Mouse (Mus musculus) thymus, postnatal 36 days (tissue): ENCODE measurements around the gene Med22.
"Not testable (repeated sequence)": the region's sequence is repeated elsewhere in the genome, so short reads cannot be mapped to it uniquely, and the experiment has no call there.

ENCODE experiments used
- DNase-seq, 2 experiments: peaks; one replicate each; pipeline ENCODE4 v3.0.0; 2022; ENCODE audit warnings: mixed read lengths in 2 of 2

Med22 gene

DNA sequence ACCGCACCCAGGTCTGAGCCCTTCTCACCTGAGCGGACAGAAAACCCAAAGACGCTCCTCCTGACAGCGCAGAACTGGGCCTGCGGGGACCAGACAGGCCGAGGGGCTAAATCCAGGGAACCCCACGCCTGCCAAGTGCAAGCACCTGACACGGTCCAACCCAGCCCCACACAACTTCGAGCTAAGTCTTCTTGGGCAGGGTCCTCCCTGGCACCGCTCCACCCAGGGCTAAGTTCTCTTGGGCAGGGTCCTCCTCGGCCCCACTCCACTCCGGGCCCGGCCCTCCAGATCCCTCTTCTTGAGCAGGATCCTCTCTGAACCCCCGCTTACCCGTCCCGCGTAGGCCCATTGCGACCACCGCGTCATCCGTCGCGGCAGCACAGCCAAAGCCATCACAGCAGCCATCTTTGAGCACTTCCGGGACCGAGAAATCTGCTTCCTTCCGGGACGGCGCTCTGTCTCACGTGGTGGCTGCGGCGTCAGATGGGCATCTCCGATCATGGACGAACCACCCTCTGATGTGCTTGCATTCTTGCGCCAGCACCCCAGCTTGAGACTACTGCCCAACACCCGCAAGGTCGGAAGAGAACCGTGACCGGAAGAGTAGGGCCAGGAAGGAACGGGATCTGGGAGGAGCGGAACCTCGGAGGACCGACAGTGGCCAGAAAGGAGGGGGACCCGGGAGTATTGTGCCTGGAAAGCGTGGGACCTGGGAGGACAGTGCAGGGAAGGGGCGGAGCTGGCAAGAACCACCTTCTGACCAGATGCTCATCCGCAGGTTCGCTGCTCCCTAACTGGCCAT, 5.7 kb upstream of the Med22 start, which contains the start of the genes Surf2 and Surf1:
Gene Surf2, plus strand, starts transcription at position 441 of the 802 bp plus-strand sequence.
Gene Surf1, minus strand, starts transcription at position 604 of the 802 bp plus-strand sequence.
- DNase-seq = peak; percentile 62 to 74

DNA sequence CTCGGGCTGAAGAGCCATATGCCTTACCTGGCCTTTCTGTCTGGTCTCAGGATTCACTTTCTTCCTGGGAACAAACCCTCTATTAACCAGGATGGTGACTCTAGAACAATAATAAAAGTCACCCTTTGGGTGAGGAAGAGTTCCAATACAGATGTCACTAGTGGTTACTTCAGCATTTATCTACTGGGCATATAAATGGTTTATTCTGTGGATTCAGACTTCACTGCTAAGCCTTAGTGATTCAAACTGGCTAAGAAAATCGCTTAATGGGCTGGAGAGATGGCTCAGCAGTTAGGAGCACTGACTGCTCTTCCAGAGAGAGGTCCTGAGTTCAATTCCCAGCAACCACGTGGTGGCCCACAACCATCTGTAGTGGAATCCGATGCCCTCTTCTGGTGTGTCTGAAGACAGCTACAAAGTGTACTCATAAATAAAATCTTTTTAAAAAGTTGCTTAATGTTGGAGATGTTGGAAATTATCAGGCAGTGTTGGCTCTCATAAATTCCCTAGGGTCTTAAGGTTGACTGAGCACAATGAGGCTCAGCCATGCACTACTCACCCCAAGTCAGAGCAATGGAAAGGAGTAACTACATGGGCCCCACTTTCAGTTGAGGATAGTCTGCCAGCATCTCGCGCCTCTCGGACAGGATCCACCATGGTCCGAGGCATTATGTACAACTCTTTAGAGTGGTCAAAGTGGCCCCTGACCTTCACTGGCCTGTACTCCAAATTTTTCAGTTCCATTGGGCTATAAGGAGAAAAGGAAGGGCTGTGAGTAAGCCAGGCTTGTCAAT, 3.9 kb upstream of the Med22 start:
- DNase-seq = no peak

DNA sequence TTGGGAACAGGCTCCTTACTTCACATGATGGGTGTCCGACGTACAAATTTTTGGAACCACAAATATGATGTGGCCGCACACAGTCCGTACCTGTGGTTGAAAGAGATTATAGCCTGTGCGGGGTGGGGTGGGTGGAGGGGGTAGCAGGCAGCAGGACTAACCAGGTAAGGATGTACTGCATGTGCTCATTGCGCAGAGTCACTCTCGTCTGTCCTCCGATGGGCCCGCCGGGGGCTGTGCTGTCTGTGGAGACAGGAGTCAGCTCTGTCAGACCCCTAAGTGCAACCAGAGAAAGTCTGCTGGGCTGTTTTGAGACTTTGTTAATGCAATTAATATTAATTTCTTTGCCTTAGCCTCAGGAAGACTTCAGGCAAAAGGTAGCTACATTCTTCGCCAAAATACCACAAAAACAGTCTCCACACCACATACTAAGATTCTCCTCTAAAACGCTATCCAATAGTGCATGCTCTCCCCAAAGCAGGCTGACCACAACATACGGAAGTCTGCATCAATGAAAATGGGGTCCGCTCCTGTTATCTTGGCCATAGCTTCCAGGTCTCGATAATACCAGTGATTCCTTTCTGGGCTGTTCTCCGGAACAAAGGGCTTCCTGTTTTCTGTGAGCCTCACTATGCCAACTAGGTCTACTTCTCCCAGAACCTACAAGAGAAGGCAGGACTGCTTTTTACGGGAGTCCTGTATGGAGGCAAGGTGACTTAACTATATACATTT, 3.1 kb upstream of the Med22 start:
- peak in 1 of 2 experiments; percentile 2 for DNase-seq

DNA sequence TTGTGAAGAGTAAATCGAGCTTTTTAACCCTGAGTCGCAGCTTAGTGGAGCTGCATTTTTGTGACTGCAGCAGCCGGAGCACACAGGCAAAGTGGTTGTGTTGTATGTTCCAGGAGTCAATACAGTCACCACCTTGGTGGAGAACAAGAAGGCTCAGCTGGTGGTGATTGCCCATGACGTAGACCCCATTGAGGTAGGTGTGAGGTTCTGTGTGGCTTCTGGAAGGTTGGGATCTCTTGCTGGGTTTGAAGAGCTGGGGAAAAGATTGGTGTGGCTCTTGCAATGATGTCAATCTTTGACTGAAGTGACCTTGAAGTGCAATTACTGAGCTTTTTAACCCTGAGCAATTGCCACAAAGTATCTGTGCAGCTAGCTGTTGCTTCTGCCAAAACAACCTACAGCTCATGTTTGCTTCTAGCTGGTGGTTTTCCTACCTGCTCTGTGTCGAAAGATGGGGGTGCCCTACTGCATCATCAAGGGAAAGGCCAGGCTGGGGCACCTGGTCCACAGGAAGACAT, 1.8 kb upstream of the Med22 start:
- DNase-seq = no peak

DNA sequence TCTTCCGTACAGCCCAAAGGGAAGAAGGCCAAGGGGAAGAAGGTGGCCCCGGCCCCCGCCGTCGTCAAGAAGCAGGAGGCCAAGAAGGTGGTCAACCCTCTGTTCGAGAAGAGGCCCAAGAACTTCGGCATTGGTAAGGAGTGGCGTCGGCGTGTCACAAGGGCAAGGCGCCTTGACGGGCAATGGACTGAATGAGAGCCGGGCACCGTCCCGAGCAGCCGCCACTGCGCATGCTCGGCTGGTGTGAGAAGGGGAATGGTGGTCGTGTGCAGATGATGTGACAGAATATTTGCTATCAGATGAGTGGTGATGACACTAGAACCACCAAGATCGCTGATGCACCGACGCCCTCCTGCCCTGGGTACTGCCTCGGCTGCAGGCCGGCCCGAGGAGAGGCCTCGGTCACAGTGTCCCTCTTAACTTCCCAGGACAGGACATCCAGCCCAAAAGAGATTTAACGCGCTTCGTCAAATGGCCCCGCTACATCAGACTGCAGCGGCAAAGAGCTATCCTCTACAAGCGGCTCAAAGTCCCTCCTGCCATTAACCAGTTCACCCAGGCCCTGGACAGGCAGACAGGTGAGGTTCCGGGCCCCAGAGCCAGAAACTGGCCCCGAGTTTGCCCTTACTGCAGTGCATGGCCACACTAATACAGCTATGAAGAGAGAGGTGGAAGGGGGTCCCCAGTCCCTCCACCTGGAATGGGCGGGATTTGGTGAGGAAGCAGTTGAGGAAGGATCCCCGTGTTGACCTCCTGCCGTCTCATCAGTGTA, 703 bp upstream of the Med22 start:
- DNase-seq = peak in 1 of 2 experiments; percentile 68

DNA sequence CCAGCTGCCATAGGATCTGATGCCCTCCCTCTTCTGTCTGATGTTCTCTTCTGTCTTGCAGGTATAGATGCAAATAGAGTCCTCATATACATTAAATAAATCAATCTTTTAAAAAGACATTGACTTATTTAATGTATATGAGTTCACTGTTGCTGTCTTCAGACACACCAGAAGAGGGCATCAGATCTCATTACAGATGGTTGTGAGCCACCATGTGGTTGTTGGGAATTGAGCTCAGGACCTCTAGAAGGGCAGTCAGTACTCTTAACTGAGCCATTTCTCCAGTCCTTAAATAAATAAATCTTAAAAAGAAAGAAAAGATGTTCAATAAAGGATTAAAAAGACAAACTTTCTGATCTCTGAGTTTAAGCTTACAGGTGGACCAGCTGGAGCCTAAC, 1.1 kb downstream of the Med22 start:
- DNase-seq = no peak

DNA sequence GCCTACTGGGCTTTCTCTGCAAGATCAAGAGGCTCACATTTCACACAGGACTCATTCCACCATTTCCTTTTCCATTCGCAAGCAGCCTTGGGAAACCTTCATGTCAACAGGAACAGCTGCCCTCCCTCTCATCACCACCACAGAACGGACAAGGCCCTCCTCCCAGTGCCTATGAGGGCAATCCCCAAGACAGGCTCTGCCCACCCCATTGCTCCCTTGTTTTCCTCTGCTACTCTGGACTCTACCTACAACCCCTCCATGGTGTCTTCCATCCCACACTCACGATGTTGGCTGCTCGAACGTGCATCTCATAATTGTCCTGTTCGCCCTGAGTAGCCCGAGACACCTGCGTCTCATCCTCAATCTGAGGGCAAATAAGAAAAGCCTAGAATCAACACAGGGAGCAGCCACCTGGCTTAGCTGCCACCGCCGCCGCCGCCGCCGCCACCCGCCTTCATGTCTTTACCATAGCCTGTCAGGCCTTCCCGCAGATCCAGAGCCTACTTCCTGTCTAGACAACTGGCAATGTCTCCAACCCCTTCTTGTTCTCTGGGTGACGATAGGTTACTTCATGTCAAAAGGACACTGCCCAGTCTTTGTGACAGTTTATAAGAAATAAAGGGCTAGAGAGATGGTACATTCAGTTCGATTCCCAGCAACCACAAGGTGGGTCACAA, 1.6 kb downstream of the Med22 start:
- DNase-seq = peak; percentile 37 to 55

DNA sequence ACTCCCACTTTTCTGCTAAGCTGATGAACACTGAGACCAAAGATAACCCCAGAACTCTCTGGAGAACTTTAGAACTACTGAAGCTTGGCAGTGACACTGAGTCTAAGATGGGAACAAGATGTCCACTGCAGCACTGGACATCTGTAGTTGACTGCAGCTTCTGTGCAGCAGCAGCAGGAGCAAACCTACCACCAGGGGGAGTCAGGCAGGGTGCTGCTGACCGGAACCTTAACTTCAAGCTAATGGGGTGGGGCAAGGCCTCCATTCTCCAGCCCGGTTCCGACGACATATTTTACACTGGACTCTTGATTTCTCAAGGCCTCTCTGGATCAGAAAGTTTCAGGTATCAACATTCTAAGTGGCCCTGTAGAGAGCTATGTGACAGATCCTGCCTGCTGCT, 3.4 kb downstream of the Med22 start:
- no peak for DNase-seq

DNA sequence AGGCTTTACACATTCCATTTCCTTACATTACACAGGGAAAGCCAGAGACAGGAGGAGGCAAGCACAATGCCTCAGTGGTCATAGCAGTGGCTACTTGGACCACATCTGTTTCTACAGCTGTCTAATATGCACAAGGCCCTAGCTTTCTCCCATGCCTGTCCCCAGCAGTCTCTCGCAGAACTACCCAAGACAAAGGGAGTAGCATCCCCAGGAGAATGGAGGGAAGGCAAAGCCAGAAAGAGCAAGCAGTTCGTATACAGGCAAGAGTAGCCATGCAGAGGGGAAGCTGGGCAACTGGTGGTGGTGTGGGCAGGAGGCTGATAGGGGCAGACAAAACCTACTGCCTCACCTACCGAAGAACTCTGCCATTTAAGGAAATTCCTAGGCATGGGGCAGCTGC, 4.0 kb downstream of the Med22 start:
- DNase-seq = no peak

DNA sequence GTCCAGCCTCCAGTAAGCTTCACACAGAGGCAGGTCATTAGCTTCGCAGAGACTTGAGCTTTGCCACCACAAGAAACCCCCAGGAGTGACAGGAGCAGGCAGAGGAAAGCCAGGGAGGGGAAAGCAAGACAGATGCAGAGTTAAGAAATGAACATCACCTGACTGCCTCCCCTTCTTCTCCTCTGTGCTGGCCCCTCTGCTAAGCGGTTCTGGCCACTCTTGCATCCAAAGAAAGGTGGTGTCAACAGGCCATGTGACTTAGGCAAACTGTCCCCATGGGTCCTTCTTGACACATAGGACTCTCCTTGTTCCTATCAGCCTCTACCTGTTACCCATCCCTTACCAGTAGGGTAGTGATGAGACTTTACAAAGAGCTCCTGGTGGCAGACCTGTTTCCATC, 4.5 kb downstream of the Med22 start:
- no peak for DNase-seq

DNA sequence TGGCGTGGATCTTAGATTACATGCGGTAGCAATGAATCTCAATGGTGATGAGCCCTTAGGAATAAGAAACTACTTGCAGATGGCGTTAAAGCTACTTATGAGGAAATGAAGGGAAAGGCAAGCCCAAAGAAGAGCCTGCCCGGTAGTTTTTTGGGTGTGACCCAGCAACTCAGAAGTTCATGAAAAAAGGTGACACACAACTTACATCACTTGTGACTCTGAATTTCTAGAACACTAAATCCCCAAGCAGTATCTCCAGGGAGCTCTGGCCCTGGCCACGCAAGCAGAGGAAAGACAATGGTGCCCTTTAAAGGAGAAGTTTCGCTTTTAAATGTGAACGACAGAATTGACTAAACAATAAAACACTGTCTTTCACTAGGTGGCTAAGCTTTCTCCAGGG, 7.2 kb downstream of the Med22 start:
- DNase-seq = no peak

DNA sequence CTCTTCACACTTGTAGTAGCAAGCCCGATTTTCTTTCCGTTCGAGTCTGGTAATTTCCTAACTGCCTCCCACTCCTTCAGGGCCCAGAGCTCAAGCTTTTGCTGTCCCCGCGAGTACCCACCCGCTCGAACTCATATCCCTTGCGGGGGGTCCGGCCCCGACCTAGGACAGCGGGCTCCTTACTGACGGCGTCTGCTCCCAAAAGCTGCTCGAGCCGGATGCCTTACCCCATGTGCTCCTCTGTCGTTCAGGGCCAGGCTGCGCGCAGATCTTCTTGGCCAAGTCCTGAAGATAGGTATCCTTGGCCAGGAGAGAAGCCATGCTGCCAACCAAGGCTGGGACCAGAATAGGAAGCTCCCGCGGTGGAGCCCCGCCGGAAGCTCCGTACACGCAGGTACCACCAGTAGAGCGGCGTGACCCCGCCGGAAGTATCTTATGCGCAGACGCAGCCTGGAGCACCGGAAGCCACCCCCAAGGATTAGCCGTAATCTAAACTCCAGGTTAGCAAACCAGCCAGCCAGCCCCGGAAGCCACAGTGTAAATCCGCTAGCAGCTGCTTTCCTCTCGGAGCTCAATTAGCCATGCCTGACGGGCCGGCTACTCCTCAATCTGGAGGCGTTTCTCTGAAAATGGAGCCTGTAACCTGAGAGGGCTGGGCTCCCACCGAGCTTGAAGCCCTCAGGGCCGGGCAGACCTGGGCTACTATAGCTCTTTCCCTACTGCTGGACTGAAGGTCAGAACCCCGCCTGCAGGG, 7.8 kb downstream of the Med22 start, which contains the start of gene Surf6:
Gene Surf6, minus strand, starts transcription at position 413 of the 754 bp plus-strand sequence.
- DNase-seq = peak; percentile 95 to 97

DNA sequence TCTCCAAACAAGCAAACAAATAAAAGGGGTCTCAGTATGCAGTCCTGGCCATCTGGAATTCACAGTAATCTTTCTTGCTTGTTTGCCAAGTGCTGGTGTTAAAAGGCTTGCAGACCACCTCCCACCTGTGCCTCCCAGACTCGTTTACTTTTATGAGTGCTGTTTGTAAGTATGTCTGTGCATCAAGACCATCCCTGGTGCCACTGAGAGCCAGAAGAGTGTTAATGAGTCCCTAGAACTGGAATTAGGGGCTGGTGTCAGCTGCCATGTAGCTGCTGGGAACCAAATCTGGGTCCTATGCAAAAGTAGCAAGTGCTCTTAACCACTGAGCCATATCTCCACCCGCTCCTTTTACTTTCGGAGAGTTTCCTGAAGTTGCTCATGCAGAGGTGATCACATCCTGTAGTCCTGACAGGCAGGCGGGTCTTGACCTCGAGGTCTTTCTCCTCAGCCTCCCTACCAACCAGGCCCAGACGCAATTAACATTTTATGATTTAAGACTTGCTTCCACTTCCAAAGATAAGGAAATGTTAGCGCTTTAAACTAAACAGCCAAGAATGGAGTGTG, 8.6 kb downstream of the Med22 start:
- no peak for DNase-seq

DNA sequence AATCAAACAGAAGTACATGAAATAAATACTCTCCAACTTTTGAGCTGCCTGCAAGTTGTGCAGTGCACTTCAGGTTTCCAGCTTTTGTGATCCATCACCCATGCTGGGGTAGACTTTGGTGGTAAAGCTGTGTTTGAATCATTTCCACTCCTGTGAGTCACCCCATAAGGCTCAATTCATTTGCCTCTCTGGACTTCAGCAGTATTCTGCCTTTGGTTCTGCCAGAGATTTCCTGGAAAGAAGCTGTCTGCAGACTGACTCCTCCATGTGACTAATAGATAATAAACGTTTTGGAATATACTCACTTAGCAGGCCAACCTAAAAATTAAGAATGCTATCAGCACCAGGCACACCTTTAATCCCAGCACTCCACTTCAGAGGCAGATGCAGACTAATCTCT, 9.7 kb downstream of the Med22 start:
- DNase-seq = no peak

DNA sequence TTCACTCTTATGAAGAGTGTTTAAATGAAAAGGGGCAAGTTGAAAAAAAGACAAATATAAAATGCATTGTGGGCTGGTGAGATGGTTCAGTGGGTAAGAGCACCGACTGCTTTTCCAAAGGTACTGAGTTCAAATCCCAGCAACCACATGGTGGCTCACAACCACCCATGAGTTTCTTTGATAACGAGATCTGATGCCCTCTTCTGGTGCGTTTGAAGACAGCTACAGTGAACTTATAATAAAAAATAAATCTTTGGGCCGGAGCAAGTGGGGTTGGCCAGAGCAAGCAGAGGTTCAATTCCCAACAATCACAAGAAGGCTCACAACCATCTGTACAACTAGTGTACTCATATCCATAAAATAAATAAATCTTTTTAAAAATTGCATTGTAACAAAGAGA, 14.6 kb downstream of the Med22 start:
- DNase-seq = no peak

DNA sequence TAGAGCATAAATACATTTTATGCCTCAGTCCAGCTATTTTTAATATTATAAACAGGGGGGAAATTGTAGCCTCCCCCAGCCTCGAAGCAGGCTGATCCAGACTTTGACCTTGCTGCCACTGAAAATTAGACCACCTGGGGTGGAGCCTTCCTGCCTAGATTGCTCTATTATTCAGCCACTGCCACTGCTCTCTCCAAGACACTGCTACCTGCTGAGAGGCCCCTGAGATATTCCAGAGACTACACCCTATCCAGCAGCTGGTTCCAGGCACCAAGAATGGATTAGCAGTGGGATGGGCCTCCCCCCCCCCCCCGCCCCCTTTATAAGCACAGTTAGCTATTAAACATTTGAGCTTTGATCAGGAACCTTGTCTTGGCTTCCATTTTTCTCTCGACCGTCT, 24.3 kb downstream of the Med22 start:
- DNase-seq = not testable (repeated sequence)

DNA sequence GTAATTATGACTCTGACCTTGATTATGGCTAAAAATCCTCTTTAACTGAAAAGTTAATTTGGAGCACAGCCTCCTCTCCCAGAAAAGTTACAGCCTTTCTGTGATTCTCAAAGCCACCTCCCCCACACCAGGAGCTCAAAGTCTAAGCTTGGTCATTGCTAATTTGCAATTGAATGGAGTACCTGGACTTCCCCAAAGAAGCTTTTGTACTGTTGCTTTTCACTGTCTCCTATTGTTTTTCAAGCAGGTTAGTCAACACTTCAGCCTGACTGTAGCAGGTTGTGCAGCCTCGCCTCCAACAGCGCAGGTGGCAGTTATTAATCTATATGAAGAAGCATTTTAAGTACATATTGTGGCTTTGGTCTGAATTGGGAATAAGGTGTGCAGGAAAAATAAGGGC, 24.9 kb downstream of the Med22 start:
- DNase-seq = not testable (repeated sequence)

DNA sequence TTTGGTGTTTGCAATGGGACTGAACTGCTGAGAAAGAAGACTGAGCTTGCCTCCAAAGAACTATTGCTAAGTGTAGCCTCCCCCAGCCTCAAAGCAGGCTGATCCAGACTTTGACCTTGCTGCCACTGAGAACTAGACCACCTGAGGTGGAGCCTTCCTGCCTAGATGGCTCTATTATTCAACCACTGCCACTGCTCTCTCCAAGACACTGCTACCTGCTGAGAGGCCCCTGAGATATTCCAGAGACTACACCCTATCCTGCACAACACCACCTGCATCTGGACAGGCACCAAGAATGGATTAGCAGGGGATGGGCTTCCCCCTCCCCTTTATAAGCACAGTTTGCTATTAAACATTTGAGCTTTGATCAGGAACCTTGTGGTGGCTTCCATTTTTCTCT, 31.9 kb downstream of the Med22 start:
- no peak for DNase-seq

DNA sequence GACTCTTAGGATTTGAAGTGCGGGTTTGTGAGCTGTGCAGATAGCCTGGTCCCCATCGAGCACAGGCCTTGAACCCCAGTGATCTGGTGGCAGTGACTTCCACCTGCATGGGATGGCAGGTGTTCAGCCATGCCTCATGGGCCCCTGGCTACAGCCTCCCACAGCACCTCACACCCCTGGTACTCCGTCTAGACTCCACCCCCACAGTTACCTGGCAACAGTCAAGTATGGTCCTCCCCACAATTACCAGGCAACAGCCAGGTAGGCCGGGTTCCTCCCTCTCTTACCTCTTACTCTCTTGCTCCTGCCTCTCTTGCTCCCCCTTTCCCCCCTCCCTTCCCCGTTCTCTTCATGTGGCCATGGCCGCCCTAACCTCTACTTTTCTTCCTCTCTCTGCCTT, 39.8 kb downstream of the Med22 start:
- DNase-seq = no peak

DNA sequence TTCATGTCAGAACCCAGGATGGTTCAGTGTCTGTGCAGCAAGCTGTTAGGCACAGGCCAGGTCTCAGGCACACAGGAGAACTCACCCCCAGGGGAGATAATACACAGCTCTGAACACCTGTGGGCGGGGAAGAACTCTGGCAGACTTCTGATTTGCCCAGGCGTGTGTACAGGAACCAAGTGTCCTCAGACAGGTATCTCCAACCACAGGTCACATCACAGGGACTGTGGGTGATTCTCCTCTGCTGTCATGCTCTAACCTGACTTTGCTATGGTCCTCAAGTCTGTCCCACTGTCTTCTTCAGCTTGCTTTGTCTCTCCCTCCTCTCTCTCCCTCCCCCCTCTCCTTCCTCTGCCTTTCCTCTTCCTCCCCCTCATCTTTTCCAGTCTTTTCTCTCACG, 45.6 kb downstream of the Med22 start, which contains the start of gene Abo:
Gene Abo, minus strand, starts transcription at position 101 of the 400 bp plus-strand sequence.
- DNase-seq = no peak
